Mouse (Mus musculus): ENCODE measurements around the gene Il4i1.

The Il4i1 gene

DNA sequence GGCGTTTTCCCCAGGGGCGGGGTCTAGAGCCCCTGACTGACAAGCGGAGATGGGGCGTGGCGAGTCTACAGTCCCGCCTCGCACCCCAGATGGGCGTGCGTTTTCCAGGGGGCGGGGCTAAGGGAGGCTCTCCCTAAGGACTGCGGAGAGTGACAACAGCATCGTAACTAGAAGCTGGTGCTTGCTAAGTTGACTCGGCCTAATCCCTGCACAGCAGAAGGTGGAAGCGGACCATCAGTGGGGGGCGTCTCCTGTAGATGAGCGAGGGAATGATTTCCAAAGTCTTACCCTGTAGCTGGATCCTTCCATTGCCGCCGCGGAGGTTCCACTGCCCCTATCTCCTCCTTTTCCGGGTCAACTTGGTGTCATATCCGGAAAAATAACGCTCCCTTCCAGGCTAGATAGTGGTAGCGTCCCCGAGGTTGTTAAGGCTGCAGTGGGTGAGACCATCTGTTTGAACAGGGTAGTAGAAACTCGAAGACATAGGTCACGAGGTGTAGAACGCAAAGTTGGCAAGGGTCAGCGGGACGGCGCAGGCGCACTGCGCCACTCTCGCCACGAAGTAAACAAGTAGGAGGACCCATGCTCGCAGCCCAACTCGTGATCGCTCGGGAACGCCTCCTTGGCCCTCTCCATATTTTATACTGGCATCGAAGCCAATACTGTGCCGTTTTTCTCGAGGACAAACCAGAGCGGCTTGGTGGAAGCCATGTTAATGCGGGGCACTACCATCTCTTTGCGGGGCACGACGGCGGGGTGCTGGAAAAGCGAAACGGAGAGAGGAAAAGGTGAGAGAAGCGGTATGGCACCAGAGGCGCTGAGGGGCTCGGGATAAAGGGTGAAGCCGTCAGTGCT, 32.6 kb downstream of the Il4i1 start, which contains the start of the genes Akt1s1 and Tbc1d17:
Gene Akt1s1 (plus strand): TSS at position 431 of the 855 bp plus-strand sequence.
Gene Tbc1d17 (minus strand): TSS at position 519 of the 855 bp plus-strand sequence.
- DNase-seq (ENCODE audit: low read depth, low spot score) = peak; percentile 100

GRCm38 (mm10) chr7:44849416-44850111, 33.4 kb downstream of the Il4i1 start:
- DNase-seq (ENCODE audit: low read depth, low spot score) = peak; percentile 84

DNA sequence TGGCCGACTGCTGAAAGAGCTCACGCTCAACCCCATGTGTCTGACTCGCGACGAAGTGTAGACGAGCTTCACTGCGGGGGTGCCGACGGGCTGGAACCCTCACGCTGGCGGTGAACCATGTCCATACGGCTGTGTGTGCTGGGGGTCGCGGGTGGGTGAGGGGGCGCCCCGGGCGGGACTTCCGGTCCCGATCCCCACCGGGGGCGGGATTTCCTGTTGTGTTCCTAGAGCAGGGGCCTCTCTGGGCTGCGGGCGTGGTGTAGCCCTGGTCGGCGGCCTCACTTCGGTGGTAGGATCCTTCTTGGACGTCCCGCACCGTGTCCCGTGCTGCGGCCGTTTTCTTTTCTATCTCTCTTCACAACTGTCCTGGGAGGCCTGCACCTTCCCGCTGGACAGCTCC, 34.0 kb downstream of the Il4i1 start:
- DNase-seq (ENCODE audit: low read depth, low spot score) = peak; percentile 46

GRCm38 (mm10) chr7:44850789-44851624, 34.8 kb downstream of the Il4i1 start:
- no peak for DNase-seq (ENCODE audit: low read depth, low spot score)

- no peak for DNase-seq (ENCODE audit: low read depth, low spot score)
These were observed 35.5 kb downstream of the Il4i1 start for GRCm38 (mm10) chr7:44851625-44852234.

GRCm38 (mm10) chr7:44852259-44853027, 36.3 kb downstream of the Il4i1 start:
- no peak for DNase-seq (ENCODE audit: low read depth, low spot score)

DNA sequence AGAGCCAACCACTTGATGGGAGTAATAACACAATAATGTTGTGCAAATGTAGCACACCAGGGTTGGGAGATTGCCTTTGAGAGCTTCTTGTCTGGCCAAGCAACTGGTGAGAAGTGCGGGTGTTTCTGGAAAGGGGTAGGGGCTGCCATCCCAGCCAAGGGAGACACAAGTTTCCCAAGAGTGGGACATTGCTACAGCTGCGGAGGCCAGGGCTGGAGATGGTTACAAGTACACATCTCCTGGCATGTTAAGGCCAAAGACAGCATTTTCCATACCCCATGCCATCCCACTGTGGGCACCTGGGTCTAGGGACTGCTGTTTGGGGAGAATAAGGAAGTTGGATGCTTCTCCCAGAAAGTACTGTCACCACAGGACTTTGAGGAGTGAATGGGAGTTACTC, 36.9 kb downstream of the Il4i1 start:
- DNase-seq (ENCODE audit: low read depth, low spot score) = no peak

- no peak for DNase-seq (ENCODE audit: low read depth, low spot score)
These were observed 37.6 kb downstream of the Il4i1 start for GRCm38 (mm10) chr7:44853596-44854355.

DNA sequence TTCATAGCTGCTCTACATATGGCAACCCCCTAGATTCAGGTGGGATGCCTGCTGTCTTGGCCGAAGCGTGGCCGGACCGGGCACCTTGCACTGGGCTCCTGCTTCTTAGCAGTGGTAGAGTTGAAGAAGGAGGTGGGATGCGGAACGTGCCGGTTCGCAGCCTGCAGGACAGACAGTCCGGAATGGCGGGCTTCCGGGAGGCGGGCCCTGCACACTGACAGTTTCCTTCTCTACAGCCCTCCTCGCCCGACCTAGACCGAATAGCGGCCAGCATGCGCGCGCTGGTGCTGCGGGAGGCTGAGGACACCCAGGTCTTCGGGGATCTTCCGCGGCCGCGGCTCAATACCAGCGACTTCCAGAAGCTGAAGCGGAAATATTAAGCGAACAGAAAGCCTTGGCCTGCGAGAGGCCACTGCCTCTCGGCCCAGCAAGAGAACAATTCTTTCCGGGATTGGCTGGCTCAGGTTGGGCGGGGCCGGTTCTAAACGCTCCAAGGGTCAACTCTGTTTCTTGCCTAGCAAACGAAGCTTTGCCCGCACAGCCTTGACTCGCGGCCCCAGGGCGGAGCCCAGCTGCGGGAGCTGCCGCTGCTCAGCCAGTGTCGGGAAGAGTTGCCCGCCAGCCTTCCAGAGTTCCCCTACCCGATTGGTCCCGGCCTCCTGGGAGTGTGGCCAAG, 38.3 kb downstream of the Il4i1 start:
- peak; percentile 37 for DNase-seq (ENCODE audit: low read depth, low spot score)

DNA sequence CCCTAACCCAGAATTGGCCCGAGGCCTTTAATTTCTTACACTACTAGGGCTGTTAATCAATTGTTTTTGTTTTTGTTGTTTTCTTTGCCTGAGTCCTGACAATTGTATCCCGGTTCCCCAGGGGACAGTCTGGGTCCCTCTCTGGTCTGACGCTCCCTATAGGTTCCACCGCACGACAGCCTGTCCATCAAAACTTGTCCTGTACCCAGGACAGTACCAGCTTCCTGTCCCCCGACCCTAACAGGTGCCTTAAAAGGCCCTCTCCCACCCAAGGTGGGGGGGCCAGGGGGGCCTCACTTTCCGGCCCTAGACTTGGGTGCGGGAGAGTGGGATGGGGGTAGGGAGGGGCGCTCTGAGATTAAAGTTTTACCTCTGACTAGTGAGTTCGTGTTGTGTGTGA, 38.8 kb downstream of the Il4i1 start:
- DNase-seq (ENCODE audit: low read depth, low spot score) = no peak

GRCm38 (mm10) chr7:44856265-44856916, 40.2 kb downstream of the Il4i1 start:
- DNase-seq (ENCODE audit: low read depth, low spot score) = no peak

DNA sequence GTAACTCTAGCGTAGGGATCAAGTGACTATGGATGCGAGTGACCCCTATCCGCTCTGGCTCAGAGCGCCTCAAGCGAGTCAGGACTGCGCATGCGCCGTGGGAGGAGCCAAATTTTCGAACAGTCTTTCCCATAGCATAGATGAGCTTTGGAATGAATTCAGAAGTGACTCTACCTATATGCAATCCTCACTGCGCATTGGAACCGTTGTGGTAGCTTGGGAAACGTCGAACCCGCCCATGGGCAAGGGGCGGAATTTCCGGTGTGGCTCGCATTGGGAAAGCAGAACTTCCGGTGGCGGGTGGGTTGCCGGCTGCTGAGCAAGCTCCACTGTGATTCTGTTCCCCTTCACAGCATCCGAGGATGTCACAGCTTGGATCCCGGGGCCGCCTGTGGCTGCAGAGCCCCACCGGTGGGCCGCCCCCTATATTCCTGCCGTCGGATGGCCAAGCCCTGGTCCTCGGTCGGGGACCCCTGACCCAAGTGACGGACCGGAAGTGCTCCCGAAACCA, 40.9 kb downstream of the Il4i1 start, which contains the start of gene Pnkp:
Gene Pnkp (plus strand): TSS at position 98 of the 511 bp plus-strand sequence.
- DNase-seq (ENCODE audit: low read depth, low spot score) = peak; percentile 71

- no peak for DNase-seq (ENCODE audit: low read depth, low spot score)
These were observed 41.7 kb downstream of the Il4i1 start for GRCm38 (mm10) chr7:44857905-44858304.

DNA sequence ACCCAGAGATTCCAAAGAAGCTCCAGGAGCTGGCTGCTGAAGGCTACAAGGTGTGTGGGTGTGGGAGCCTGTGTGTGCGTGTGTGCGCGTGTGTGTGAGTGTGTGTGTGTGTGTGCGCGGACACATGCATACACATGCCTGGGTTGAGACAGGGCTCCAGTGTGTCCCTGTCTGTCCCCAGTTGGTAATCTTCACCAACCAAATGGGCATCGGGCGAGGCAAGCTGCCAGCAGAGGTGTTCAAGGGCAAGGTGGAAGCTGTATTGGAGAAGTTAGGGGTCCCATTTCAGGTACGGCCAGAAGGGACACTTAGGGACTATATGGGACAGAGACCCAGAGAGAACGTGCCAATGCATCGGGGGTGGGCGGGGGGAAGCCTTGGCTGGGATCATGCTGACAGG, 43.7 kb downstream of the Il4i1 start:
- DNase-seq (ENCODE audit: low read depth, low spot score) = no peak

GRCm38 (mm10) chr7:44860576-44861428, 44.6 kb downstream of the Il4i1 start:
- no peak for DNase-seq (ENCODE audit: low read depth, low spot score)

- no peak for DNase-seq (ENCODE audit: low read depth, low spot score)
These were observed 45.2 kb downstream of the Il4i1 start for GRCm38 (mm10) chr7:44861429-44861816.

- no peak for DNase-seq (ENCODE audit: low read depth, low spot score)
These were observed 46.2 kb downstream of the Il4i1 start for GRCm38 (mm10) chr7:44862434-44862833.

DNA sequence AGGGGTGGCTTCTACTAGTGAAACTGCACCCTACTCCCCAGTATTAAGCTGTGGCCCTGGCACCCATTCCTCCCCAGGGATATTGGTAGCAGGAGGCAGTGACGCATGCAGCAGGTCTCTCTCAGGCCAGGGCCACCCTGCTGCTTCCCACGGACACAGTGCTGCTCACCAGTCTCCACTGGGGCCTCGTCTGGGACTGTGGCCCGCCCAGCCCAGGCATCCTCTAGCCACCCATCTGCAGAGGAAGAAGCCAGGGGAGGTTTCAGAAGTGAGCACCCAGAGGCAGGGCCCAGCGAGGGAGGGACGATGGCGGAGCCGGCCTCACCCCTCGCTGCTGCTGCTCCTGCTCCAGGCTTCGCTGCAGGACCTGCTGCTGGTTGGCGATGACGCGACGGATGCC, 47.0 kb downstream of the Il4i1 start:
- DNase-seq (ENCODE audit: low read depth, low spot score) = no peak
